Mouse (Mus musculus): Measurements from ENCODE around the gene Nmnat3.

The Nmnat3 gene

DNA sequence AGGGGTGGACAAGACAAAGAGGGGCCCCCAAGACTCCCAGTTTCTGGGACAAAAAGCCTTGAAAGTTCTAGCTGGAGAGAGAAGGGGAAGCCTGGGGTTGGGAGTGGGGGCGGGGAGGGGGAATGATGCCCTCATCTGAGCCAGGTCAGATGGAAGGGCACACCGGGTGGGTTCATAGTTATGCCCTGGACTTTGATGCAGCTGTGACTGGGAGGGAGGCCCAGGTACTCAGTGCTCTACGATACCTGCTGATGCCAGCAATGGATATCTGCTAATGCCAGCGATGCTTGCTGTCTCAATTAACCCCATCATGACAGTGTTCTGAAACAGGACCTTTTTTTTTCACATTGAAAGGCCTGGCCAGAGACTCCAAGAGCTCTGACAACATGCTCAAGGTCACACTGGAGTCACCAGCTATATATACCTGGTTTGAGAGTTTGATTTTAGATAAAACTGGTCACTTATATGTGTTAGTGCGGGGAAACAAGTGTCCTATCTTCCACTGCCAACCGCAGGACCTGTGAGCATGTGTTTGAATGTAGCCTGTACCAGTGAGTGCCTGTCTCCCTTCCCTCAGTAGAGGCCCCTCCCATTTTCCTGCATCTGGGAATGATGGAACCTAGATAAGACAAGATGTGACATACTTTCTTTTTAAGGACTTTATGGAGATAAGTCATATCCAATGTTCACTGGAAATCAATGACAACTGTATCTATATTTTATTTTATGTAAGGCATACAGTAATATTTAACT lies 25.6 kb downstream of the Nmnat3 start:
- no peak for DNase-seq

GRCm38 (mm10) chr9:98313587-98313986 lies 26.4 kb downstream of the Nmnat3 start:
- DNase-seq: no peak

DNA sequence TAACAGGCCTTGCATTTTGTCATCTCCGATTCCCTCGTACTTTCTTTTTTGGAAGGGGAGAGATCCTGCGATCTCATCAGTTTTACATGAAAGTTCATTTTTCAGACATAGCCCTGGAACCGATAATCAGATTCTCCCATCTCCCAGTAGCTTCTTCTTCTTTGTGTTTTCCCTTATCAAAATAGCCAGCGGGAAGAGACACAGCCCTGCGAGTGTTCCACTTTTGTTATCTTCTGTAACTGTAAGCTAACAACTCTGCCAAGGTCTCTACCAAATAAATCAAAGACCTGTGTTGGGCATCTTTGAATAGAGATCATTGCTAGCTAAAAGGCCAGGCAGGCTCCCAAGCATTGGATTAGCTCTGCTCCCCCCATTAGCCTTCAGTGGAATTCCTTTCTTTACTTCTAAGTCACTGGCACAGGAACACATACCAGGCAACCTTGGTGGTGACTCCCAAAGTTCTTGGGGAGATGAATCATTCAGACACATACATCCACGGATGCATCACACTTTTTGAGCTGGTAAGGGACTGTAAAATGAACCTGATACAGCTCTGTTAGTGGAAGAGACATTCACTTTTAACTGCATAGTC lies 26.9 kb downstream of the Nmnat3 start:
- DNase-seq: no peak

DNA sequence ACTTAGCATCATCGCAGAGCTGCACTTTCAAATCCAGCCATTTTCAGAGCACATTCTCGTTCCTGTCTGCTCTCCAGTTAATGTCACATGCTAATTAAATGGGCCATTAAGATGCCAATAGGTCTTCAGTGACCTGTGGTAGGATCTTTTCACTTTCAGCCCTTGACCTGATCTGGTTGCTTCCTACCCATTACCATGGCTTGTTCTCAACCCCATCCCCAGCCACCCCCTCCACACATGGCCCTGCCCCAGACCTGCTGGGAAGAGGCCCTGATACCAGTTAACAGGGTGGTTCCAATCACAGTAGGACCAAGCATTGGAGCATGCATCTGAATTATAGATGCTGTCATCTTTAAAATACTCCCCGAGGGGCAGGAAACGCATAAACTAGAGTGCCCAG lies 30.7 kb downstream of the Nmnat3 start:
- no peak for DNase-seq

- DNase-seq: no peak
Measured at GRCm38 (mm10) chr9:98318875-98319274, 31.6 kb downstream of the Nmnat3 start.

- DNase-seq: no peak
Measured at GRCm38 (mm10) chr9:98320785-98321184, 33.5 kb downstream of the Nmnat3 start.

GRCm38 (mm10) chr9:98326088-98326487 lies 38.9 kb downstream of the Nmnat3 start:
- no peak for DNase-seq

DNA sequence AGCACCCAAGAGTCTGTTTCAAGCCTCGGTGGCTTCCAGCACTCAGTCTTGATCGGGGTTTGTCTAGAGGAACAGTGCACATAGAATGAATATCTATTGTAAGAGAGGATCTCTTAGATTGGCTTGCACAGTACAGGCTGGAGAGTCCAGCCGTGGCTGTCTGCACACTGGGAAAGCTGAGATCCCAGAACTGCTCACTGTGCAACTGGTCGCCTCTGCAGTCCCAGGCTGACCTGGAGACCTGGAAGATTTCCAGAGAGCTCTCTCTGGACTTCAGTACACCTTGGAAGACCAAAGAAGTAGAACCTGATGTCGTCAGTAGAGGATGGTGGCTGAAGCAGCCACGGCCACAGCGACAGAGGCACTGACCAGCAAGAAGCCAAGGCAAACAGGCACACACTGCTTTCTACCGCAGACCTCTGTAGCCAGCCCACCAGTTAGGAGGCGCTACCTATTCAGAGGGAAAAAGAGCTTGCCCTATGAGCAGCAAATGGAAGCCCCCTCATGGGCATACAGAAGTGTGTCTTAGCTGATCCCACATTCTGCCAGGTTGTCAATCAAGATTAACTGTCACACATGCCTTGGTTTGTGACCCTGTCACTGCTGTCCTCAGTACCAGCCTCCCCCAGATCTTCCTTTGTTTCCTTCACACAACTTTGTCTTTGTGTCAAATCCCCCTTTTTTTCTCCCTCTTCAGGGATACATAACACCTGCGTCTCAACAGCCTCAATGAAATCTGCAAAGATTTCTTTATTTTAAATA lies 41.4 kb downstream of the Nmnat3 start:
- DNase-seq: no peak

- DNase-seq: peak; percentile 68 to 78
Measured at GRCm38 (mm10) chr9:98329274-98330105, 42.3 kb downstream of the Nmnat3 start.

GRCm38 (mm10) chr9:98333219-98333754 lies 46.1 kb downstream of the Nmnat3 start:
- no peak for DNase-seq

- DNase-seq: no peak
Measured at GRCm38 (mm10) chr9:98337881-98338769, 50.9 kb downstream of the Nmnat3 start.

GRCm38 (mm10) chr9:98339971-98340370 lies 52.7 kb downstream of the Nmnat3 start:
- DNase-seq: no peak

GRCm38 (mm10) chr9:98340427-98340826 lies 53.2 kb downstream of the Nmnat3 start:
- DNase-seq: no peak

GRCm38 (mm10) chr9:98345840-98346239 lies 58.6 kb downstream of the Nmnat3 start:
- DNase-seq: no peak

DNA sequence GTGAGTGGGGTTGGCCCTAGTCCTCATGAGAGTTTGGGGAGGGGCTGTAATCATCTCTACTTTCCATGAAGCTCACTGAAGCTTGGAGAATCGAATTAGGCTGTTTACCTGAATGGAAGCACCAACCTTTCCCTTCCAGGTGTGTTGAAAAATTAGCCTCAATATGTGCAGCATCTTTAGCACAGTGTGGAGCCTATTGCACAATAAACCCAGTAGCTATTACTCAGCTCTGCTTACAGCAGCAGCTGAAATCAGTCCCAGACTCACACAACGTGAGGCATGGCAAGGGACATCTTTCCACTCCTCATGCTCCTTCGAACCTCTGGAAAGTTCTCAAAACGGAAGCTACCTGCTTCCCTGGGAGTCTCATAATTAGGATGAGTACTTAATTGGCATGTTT lies 59.0 kb downstream of the Nmnat3 start:
- no peak for DNase-seq

GRCm38 (mm10) chr9:98347021-98347420 lies 59.8 kb downstream of the Nmnat3 start:
- DNase-seq: no peak

DNA sequence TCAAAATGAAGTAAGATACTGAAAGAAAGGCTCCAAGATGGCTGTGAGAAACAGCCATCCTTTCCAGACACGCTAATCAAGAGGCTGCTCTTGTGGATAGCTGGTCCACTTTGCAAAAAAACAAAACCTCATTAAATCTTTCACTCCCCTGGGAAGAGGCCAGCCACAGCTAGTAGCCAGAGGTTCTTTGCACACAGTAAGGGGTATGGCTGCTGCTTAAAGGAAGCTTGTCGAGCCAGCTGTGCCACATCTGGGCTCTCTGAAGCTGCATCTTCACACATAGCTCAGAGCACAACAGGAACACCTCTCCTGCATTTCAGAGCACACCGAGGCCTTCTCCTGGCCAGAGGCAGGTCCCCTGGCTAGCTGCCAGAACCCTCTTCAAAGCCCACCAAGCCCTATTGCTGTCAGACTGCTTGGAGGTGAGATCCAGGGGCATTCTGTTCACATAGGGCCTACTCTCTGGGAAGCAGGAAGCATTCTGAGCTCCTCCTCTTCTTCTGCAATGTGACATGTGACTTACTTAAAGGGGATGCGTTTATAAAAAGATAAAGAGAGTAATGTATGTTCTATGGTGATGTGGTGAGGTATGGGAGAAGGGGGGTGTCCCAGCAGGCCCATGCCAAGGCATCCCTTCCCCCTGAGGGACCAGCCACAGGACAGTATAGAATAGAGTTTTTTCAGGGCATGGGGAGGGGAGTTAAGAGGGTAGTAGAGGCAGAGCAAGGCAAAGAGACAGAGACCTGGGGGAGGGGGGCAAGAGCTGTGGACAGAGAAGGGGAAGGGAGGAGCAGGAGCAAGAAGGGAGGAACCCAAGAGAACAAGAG lies 63.3 kb downstream of the Nmnat3 start:
- no peak for DNase-seq

DNA sequence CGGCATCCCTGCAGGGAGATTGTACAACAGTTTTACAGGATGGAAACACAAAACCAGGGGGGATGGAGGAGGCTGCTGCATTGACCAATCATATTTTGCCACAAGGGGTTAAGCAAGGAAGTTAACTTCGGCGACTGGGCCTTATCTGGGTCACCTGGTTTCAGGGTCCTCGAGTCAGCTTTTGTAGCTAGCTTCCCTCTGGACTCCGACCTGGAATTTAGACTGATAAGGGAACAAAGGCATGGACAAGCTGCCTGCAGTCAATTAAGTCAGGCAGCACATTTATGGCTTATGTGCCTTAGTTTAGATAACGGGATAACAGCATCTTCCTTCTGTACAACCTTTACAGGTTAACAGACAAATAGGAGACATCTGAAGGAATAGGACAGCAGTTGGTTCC lies 65.1 kb downstream of the Nmnat3 start:
- no peak for DNase-seq

DNA sequence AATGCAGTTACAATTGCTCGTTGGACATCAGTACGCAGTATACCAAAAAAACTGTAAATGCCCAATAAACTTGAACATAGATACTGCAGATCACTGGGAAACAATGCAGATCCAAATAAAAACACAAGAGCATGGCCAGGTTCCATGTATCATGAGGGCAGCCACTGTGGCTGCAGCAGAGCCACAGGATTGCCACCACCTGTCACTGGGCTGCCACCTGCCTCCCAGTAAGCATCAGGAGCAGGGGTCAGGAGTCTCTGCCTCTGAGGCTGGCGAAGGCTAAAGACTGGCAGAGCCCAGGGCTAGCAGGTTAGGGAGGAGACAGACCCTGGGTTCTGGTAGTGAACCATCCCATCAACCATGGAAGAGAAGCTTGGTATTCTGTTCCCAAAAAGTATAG lies 67.7 kb downstream of the Nmnat3 start:
- no peak for DNase-seq

DNA sequence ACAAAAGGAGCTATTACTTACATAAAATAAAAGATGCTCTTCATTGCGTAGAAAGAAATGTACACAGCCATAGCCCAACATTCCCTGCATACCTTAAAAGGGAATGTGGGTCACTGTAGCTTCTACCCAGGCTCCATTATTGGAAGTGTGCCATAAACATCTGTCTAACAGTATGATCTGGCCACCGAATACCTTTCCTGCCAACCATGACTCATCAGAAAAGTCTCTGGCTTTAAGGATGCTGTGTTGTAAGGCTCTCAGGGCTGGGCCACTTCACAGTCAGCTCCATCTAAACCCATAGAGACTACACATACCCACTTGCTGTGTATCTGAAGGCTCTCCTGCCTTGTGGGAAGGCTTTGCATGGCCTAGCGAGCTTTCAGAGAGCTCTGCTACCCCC lies 73.8 kb downstream of the Nmnat3 start:
- no peak for DNase-seq

DNA sequence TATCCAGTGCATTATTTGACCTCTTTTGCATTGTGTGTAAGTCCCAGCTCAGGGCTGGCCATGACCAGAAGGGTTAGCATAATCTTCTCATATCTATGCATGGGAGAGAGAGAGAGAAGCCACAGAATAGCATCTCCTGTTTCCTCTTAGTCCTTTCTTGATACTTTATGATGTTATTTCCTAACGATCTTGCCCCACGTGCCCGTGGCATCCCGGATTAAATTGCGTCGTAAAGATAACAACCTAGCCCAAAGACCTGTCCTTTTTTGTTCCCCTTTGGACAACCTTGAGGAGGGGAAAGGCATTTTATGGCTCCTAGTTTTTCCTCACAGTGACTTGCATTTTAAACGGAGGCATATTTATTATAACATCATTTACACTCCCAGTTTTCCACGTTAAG lies 78.8 kb downstream of the Nmnat3 start:
- no peak for DNase-seq

Measured in cerebellum, adult 18-20 months (tissue).